Mouse (Mus musculus) frontal cortex, postnatal 25 days (tissue): ENCODE data around the gene Dlgap3.

Source experiments
- DNase-seq, 2 experiments: peaks; one replicate each; pipeline ENCODE4 v3.0.0; 2022; ENCODE audit warnings: low spot score in 2 of 2

Gene Dlgap3

GRCm38 (mm10) chr4:127174075-127174899 is 5.3 kb downstream of the Dlgap3 start:
- no peak for DNase-seq

GRCm38 (mm10) chr4:127174900-127175278 is 5.9 kb downstream of the Dlgap3 start:
- DNase-seq, result no peak

GRCm38 (mm10) chr4:127177961-127178360 is 9.0 kb downstream of the Dlgap3 start:
- DNase-seq, result no peak

- DNase-seq, result no peak
Measured at GRCm38 (mm10) chr4:127178671-127179070, 9.7 kb downstream of the Dlgap3 start.

GRCm38 (mm10) chr4:127179469-127180449 is 10.8 kb downstream of the Dlgap3 start:
- DNase-seq, result no peak

GRCm38 (mm10) chr4:127180450-127180840 is 11.4 kb downstream of the Dlgap3 start:
- no peak for DNase-seq

- no peak for DNase-seq
Measured at GRCm38 (mm10) chr4:127181010-127181409, 12.0 kb downstream of the Dlgap3 start.

GRCm38 (mm10) chr4:127183867-127184266 is 14.9 kb downstream of the Dlgap3 start:
- DNase-seq, result no peak

GRCm38 (mm10) chr4:127190921-127191320 is 21.9 kb downstream of the Dlgap3 start:
- DNase-seq, result no peak

GRCm38 (mm10) chr4:127192704-127193103 is 23.7 kb downstream of the Dlgap3 start:
- no peak for DNase-seq

- DNase-seq, result no peak
Measured at GRCm38 (mm10) chr4:127193378-127194155, 24.6 kb downstream of the Dlgap3 start.

GRCm38 (mm10) chr4:127194477-127195269 is 25.7 kb downstream of the Dlgap3 start:
- DNase-seq, result no peak

GRCm38 (mm10) chr4:127198609-127199008 is 29.6 kb downstream of the Dlgap3 start:
- DNase-seq, result no peak

- no peak for DNase-seq
Measured at GRCm38 (mm10) chr4:127199406-127199805, 30.4 kb downstream of the Dlgap3 start.

GRCm38 (mm10) chr4:127200164-127200722 is 31.2 kb downstream of the Dlgap3 start:
- DNase-seq, result no peak

GRCm38 (mm10) chr4:127200769-127201617 is 32.0 kb downstream of the Dlgap3 start:
- no peak for DNase-seq

GRCm38 (mm10) chr4:127203081-127203480 is 34.1 kb downstream of the Dlgap3 start:
- DNase-seq, result no peak

- no peak for DNase-seq
Measured at GRCm38 (mm10) chr4:127211318-127211717, 42.3 kb downstream of the Dlgap3 start.

GRCm38 (mm10) chr4:127214510-127214909 is 45.5 kb downstream of the Dlgap3 start:
- no peak for DNase-seq

GRCm38 (mm10) chr4:127215103-127215502 is 46.1 kb downstream of the Dlgap3 start:
- DNase-seq, result no peak
